Mouse (Mus musculus) hindbrain, embryonic 10.5 days (tissue): ENCODE data around the gene Sema5b. TPM values are rescaled to one million over a fixed set of nuclear protein-coding genes. Genes with fewer than 3 reads are reported as not detected.

ENCODE experiments used
- DNase-seq: peaks from one replicate; pipeline ENCODE4 v3.0.0-alpha.2; 2017; ENCODE audit warnings: low spot score
- H3K27ac ChIP-seq: fragments of 300-500 bp; sonication (generic); 2 replicates; pipeline ENCODE4 v1.5.1; 2016; ENCODE audit warnings: mild to moderate bottlenecking, moderate library complexity
- H3K27me3 ChIP-seq: fragments of 300-500 bp; sonication (generic); 2 replicates; pipeline ENCODE4 v1.6.1; 2016; ENCODE audit warnings: mild to moderate bottlenecking; ENCODE audit not compliant: poor library complexity, insufficient read depth, severe bottlenecking
- H3K36me3 ChIP-seq: fragments of 300-500 bp; sonication (generic); 2 replicates; pipeline ENCODE4 v1.6.1; 2016; ENCODE audit warnings: mild to moderate bottlenecking, moderate library complexity
- H3K4me1 ChIP-seq: fragments of 300-500 bp; sonication (generic); replicated peaks from 2 replicates; pipeline ENCODE4 v1.6.1; 2016; ENCODE audit warnings: mild to moderate bottlenecking
- H3K4me3 ChIP-seq: fragments of 300-500 bp; sonication (generic); 2 replicates; pipeline ENCODE4 v1.5.1; 2016; ENCODE audit warnings: mild to moderate bottlenecking, moderate library complexity
- H3K9me3 ChIP-seq: fragments of 300-500 bp; sonication (generic); 2 replicates; pipeline ENCODE4 v1.6.1; 2016; ENCODE audit warnings: mild to moderate bottlenecking, moderate library complexity
- WGBS: fragments of 180-500 bp; shearing (Covaris S2); methylation state at CpG from one replicate; pipeline ENCODE4 v1.1.7; 2016; 5-methylcytosine and 5-hydroxymethylcytosine counted together
- polyA plus RNA-seq: library from polyadenylated mRNA; unstranded; fragments of >200 nt; fragmentation: Nextera tagmentation; extraction: Ambion mirVana; gene quantifications from 2 replicates; pipeline ENCODE4 v1.2.1, GENCODE M21; 2016

Gene Sema5b
- polyA plus RNA-seq, 1 experiment from 2014 or later = 57.8 TPM

DNA sequence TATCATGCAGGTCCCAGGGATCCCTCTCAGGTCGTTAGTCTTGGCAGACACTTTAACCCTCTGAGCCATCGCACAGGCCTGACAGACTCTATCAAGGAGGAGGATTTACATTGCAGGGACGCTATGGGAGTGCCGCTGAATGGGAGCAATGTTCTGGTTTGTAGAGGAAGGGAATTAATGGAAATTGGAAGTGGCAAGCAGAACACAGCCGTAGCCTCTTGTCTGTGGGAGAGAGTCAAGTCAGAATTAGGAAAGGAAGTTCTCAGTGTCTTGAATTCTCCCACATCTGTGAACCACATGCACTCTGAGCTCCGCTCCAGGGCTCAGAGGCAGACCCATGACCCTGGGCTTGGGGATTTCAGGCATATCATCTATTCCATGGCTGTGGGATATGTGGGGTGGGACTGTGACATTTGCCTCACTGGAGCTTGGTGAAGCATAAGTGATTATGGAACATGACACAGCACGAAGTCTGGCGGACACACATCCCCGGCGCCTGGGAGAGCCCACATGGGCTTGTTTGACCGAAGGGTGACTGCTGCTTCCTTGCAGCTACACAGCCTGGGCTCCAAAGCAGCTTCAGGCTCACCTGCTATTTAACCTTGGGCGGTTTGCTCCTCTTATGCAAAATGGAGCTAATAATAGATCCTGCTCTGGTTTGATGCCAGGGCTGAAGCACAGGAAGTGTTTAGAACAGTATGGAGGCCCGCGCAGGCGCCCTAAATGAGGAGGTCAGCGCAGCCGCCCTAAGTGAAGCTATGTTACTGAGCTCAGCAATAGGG is 140.6 kb downstream of the Sema5b start:
- peak; percentile 40 for DNase-seq
- WGBS = 70% methylated on average over 17 of the region's 17 CpGs
- Histone ChIP-seq H3K36me3 (no peaks in the 10 kb centered on the region), H3K27me3 (no peaks in the 10 kb centered on the region), H3K4me1 (peaks cover 10% of the 10 kb centered on the region), H3K9me3 (no peaks in the 10 kb centered on the region), H3K27ac (no peak overlapping the region), H3K4me3 (no peak overlapping the region)

DNA sequence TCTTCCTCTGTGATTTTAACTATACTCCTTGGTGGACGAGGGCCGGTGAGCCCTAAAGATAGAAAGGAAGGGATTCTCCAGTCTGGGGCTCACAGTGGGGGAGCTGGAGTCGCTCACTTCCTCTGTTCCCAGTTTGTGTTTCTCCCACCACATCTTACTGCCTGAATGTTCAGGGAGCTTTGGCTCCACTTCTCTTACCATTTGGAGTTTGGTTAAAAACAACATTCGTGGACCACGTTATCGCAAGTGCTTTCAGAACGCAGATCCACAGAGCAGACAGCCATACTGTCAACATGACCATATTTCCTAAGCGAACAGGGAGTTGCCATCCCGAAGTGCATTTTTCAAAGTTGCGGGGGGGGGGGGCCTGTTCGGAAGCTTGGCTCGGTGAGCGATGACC is 144.1 kb downstream of the Sema5b start:
- Histone ChIP-seq H3K27ac (no peak overlapping the region), H3K4me1 (peaks cover 10% of the 10 kb centered on the region; the same call in 1 of the 2 replicates), H3K4me3 (no peak overlapping the region), H3K36me3 (no peaks in the 10 kb centered on the region), H3K9me3 (no peaks in the 10 kb centered on the region), H3K27me3 (no peaks in the 10 kb centered on the region)
- WGBS = 80% methylated on average over 13 of the region's 13 CpGs
- no peak for DNase-seq

DNA sequence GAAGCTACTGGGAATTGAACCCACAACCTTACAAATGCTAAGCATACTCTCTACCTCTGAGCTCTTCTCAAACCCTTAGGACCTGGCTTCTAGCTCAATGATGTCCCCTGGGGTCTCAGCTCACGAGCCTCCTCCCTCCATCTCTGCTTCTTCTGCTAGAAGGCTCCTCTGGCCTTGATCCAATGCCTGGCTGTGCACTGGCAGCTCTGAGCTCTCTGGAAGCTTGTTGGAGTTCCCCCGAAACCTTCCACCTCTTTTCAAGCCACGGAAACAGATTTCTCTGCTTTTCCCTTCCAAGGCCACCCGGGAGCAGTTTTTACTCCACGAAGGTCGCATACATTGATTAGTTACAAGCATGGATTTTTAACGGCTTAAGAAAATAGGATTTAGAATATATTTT is 145.5 kb downstream of the Sema5b start:
- Histone ChIP-seq H3K4me3 (no peak overlapping the region), H3K36me3 (no peaks in the 10 kb centered on the region), H3K27ac (no peak overlapping the region), H3K9me3 (no peaks in the 10 kb centered on the region), H3K27me3 (no peaks in the 10 kb centered on the region), H3K4me1 (peaks cover 4% of the 10 kb centered on the region; the same call in 1 of the 2 replicates)
- no peak for DNase-seq
- 84% methylated on average over 7 of the region's 7 CpGs for WGBS

- no peak overlapping the region for H3K27ac ChIP-seq
- peaks cover 14% of the 10 kb centered on the region for H3K36me3 ChIP-seq
- no peaks in the 10 kb centered on the region for H3K27me3 ChIP-seq
- H3K9me3 ChIP-seq = peaks cover 4% of the 10 kb centered on the region; the same call in 1 of the 2 replicates
- 95% methylated on average over 7 of the region's 7 CpGs for WGBS
- no peaks in the 10 kb centered on the region for H3K4me1 ChIP-seq
- no peak overlapping the region for H3K4me3 ChIP-seq
- DNase-seq = no peak
These were observed 150.7 kb downstream of the Sema5b start for GRCm38 (mm10) chr16:35691606-35692005.

GRCm38 (mm10) chr16:35694250-35694846 is 153.4 kb downstream of the Sema5b start:
- no peak for DNase-seq

DNA sequence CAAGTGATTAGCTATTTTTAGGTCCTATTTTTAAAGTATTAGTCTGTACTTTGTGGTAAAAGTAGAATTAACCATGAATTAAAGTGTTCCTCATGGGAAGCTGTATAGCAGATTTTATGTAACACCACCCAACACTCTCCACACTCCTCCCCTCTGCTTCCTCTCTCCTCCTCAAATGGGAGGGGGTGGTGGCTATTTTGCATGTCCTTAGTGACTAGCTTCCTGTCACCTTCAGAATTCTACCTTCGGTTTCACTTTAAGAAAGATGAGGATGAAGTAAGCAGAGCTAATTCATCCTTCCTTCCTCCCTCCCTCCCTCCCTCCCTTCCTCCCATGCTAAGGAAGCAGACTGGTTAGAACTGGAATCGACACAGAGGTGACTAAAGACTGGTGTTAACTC is 155.2 kb downstream of the Sema5b start:
- Histone ChIP-seq H3K36me3 (peaks cover 21% of the 10 kb centered on the region), H3K27ac (no peak overlapping the region), H3K4me1 (peaks cover under 1% of the 10 kb centered on the region; the same call in 1 of the 2 replicates), H3K9me3 (peaks cover 4% of the 10 kb centered on the region; the same call in 1 of the 2 replicates), H3K4me3 (no peak overlapping the region), H3K27me3 (no peaks in the 10 kb centered on the region)
- no peak for DNase-seq
- 79% methylated on average over 2 of the region's 2 CpGs for WGBS

More at GRCm38 (mm10) chr16:35694250-35694846, 153.4 kb downstream of the Sema5b start:
- Histone ChIP-seq H3K4me3 (no peak overlapping the region), H3K27me3 (no peaks in the 10 kb centered on the region), H3K36me3 (peaks cover 21% of the 10 kb centered on the region), H3K27ac (no peak overlapping the region), H3K4me1 (no peaks in the 10 kb centered on the region), H3K9me3 (peaks cover 4% of the 10 kb centered on the region; the same call in 1 of the 2 replicates)
- 95% methylated on average over 13 of the region's 13 CpGs for WGBS

DNA sequence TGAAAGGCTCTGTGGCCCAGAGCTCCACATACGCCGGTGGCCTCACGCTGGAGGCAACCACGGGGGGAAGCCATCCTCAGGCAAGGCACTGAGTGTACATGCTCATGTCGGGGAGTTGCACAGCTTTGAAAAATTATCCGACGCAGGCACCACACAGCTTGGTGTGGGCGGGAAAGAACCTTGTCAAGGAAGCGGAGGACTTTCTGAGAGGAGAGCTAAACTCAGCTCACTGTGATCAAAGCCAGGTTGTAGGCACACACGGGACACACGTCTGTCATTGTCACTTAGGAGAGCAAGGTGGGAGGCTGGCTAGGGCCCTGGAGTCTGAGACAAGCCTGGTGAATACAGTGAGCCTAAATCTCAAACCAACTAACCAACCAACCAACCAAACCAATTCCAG is 160.9 kb downstream of the Sema5b start:
- H3K27ac ChIP-seq = no peak overlapping the region
- H3K27me3 ChIP-seq = no peaks in the 10 kb centered on the region

GRCm38 (mm10) chr16:35703763-35704679 is 163.1 kb downstream of the Sema5b start:
- H3K27ac ChIP-seq = no peak overlapping the region
- no peak for DNase-seq

More for the DNA sequence above, 160.9 kb downstream of the Sema5b start:
- Histone ChIP-seq H3K36me3 (peaks cover 14% of the 10 kb centered on the region), H3K4me3 (no peak overlapping the region), H3K4me1 (peaks cover 18% of the 10 kb centered on the region), H3K9me3 (no peaks in the 10 kb centered on the region)
- WGBS = 47% methylated on average over 11 of the region's 11 CpGs
- no peak for DNase-seq

GRCm38 (mm10) chr16:35704796-35705195 is 163.9 kb downstream of the Sema5b start:
- no peaks in the 10 kb centered on the region for H3K27me3 ChIP-seq
- H3K27ac ChIP-seq = no peak overlapping the region
- peaks cover 18% of the 10 kb centered on the region for H3K4me1 ChIP-seq
- WGBS = 70% methylated on average over 14 of the region's 14 CpGs
- H3K36me3 ChIP-seq = peaks cover 6% of the 10 kb centered on the region; the same call in 1 of the 2 replicates
- H3K4me3 ChIP-seq = no peak overlapping the region
- no peak for DNase-seq
- no peaks in the 10 kb centered on the region for H3K9me3 ChIP-seq

More at GRCm38 (mm10) chr16:35703763-35704679, 163.1 kb downstream of the Sema5b start:
- peaks cover 6% of the 10 kb centered on the region; the same call in 1 of the 2 replicates for H3K36me3 ChIP-seq
- H3K27me3 ChIP-seq = no peaks in the 10 kb centered on the region
- WGBS = 73% methylated on average over 16 of the region's 16 CpGs
- peaks cover 18% of the 10 kb centered on the region for H3K4me1 ChIP-seq
- H3K4me3 ChIP-seq = no peak overlapping the region
- H3K9me3 ChIP-seq = no peaks in the 10 kb centered on the region

- Histone ChIP-seq H3K36me3 (peaks cover 6% of the 10 kb centered on the region; the same call in 1 of the 2 replicates), H3K27me3 (no peaks in the 10 kb centered on the region), H3K4me1 (peaks cover 21% of the 10 kb centered on the region), H3K27ac (no peak overlapping the region), H3K4me3 (no peak overlapping the region), H3K9me3 (no peaks in the 10 kb centered on the region)
- no peak for DNase-seq
- 95% methylated on average over 5 of the region's 5 CpGs for WGBS
These were observed 166.1 kb downstream of the Sema5b start for GRCm38 (mm10) chr16:35707004-35707403.

DNA sequence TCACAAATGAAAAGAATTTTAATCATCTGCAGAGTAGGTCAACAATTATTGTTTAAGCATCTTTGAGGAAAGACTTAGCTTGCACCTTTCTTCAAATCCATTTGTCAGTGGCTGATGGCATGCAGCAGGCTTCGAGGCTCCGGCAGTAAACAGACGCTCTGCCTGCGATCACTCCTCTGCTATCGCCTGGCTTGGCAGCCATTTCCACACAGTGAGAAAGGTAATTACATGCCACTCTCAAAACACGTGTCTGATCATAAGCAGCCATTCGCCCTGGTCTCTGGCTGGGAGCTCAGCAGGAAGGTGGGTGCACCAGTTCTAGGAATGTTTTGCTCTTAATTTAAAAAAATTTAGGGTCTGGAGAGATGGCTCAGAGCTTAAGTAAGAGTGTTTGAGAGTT is 170.1 kb downstream of the Sema5b start:
- Histone ChIP-seq H3K36me3 (peaks cover 3% of the 10 kb centered on the region), H3K4me3 (no peak overlapping the region), H3K9me3 (no peaks in the 10 kb centered on the region), H3K27me3 (no peaks in the 10 kb centered on the region), H3K4me1 (peaks cover 18% of the 10 kb centered on the region), H3K27ac (no peak overlapping the region)
- WGBS = 78% methylated on average over 7 of the region's 7 CpGs
- DNase-seq = no peak

DNA sequence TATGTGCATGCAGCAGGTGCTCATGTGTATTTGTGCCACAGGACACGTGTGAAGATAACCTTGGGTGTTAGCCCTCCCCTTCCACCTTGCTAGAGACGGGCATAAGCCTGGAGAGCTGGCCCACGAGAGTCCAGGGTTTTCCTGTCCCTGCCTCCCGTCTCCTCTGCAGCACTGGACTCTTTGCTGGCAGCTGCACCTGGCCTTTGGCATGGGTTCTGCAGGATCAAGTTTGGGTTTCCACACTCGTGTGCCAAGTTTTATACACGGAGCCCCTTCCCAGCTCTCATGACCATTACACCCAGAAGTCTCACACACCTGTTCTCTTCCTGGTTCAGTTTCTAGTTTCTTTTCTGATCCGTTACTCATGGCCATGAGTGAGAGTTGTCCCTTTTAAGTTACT is 172.7 kb downstream of the Sema5b start:
- Histone ChIP-seq H3K4me3 (no peak overlapping the region), H3K27me3 (no peaks in the 10 kb centered on the region), H3K27ac (no peak overlapping the region), H3K4me1 (peaks cover 18% of the 10 kb centered on the region), H3K9me3 (peaks cover 2% of the 10 kb centered on the region; the same call in 1 of the 2 replicates), H3K36me3 (peaks cover 12% of the 10 kb centered on the region)
- WGBS = 91% methylated on average over 7 of the region's 7 CpGs
- DNase-seq = no peak
